Mouse (Mus musculus): Measurements from ENCODE around the gene Rbks.

Gene Rbks

GRCm38 (mm10) chr5:31696971-31697643, at the start of gene Rbks:
Rbks (minus strand) TSS chr5:31697627.
- DNase-seq (ENCODE audit: low spot score in 2 of 2) = no peak

DNA sequence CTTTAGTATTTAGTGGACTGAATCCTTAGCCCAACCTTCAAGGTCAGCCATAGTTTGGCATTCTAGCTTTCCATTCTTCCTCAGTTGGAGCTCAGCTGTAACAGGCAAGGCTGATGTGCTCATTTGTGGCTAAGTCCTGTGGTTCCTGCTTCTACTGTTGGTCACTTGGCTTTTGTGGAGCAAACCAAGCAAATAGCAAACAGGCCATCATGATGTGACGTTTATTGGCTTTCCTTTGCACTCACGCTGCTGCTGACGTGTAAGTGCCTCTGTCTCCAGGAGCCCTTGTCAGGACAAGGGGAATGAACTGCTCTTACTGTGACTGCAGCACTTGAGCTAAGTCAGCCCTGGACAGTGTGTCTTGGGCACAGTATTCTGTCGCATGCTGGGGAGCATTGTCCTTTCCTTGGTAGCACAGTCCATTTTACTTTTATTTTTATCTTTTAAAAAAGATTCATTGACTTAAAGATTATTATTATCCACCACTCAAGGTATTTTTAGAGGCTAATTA, 45.1 kb upstream of the Rbks start:
- no peak for DNase-seq (ENCODE audit: low spot score in 2 of 2)

GRCm38 (mm10) chr5:31741931-31742330, 44.5 kb upstream of the Rbks start:
- DNase-seq (ENCODE audit: low spot score in 2 of 2) = no peak

DNA sequence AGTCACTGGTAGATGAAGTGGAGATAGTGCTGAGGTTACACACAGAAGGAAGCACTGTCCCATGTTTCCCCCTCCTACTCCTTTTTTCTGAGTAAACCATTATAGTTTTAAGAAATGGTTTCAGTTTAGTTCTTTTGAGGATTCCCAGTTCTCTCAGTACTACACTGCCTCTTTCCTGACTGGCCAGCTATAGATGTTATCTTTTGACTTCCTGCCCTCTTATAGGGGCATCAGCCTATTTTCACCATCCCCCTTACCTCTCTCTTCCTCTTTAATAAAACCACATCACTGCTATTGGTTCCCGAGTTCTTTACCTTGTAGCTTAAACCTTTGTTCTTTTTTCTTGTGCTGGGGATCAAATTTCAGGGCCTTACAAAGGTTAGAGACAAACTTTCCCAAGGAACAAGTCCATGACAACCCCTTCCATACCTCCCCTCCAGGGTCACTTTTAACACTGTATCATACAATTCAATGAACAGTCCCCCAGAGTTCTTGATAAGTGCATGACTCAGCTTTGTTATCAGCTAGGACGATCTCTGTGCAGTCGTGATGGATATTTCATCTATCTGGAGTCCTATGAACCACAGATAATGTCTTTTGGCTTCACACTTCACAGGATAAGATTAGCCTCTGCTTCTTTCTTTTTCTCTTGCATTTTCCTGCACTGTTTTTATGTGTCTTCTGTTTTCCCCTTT, 35.4 kb upstream of the Rbks start:
- no peak for DNase-seq (ENCODE audit: low spot score in 2 of 2)

GRCm38 (mm10) chr5:31727456-31727855, 30.0 kb upstream of the Rbks start:
- no peak for DNase-seq (ENCODE audit: low spot score in 2 of 2)

- no peak for DNase-seq (ENCODE audit: low spot score in 2 of 2)
These were observed 28.5 kb upstream of the Rbks start for GRCm38 (mm10) chr5:31725885-31726284.

- no peak for DNase-seq (ENCODE audit: low spot score in 2 of 2)
These were observed 27.1 kb upstream of the Rbks start for GRCm38 (mm10) chr5:31724519-31724918.

GRCm38 (mm10) chr5:31715486-31716150, 18.2 kb upstream of the Rbks start:
- DNase-seq (ENCODE audit: low spot score in 2 of 2) = no peak

DNA sequence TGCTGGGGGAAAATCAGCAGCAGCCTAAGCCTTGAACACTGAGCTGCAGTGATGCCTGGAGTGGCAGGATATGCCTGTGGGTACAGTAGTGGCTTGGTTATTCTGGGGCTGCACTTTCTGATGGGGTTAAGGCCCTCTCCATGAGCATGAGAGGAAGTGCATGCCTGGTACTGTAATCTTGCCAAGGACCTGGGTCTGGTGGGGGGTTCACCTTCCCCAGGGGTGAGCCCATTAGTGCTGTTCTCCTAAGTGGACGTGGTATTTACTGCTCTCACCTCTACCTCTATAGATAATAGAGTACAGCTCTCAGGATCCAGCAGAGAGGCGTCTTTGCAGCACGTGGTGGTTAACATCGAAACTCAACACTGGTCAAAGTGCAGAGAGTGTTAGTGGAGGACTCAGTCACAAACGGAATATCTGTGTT, 16.4 kb upstream of the Rbks start:
- DNase-seq (ENCODE audit: low spot score in 2 of 2) = no peak

- DNase-seq (ENCODE audit: low spot score in 2 of 2) = no peak
These were observed 15.9 kb upstream of the Rbks start for GRCm38 (mm10) chr5:31713280-31713711.

- peak in 1 of 2 experiments; percentile 53 for DNase-seq (ENCODE audit: low spot score in 2 of 2)
These were observed 12.0 kb upstream of the Rbks start for GRCm38 (mm10) chr5:31709389-31709788.

DNA sequence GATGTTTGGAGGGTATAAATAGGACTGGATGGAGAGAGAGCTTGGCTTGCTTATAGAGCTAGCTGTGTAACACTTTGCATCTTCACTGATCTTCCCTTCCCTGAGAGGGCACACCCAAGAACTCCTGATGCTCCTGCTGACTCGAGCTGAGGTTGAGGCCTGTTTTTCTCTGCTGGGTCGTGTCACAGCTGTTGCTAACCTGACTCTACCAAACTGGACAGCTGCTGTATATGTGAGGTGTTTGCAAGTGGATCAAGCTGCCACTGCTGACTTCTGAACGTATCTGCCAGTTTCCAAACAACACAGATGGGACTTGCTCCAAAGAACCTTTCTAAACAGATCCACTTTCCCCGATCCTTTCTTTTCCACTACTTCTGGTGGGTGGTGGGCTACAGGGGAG, 9.4 kb upstream of the Rbks start:
- DNase-seq (ENCODE audit: low spot score in 2 of 2) = no peak

GRCm38 (mm10) chr5:31704971-31705370, 7.5 kb upstream of the Rbks start:
- no peak for DNase-seq (ENCODE audit: low spot score in 2 of 2)

GRCm38 (mm10) chr5:31699397-31699796, 2.0 kb upstream of the Rbks start:
- DNase-seq (ENCODE audit: low spot score in 2 of 2) = no peak

DNA sequence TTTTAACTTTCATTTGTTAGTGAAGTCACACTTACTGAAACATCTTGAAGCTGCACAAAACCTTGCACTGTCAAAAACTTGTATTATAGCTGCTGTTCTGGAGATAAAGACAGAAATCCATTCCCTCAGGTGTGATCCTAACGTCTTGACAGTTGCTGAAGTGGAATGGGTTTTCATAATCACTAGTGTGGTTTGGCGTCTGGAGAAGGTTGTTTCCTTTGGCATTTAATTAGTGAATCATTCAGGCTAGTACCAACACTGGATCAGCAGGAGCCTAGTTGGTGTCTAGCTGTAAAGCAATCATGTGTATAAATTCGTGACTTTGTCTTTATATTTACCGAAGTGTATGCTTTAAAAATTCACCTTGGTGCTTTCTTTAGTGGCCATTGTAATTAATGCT, 1.5 kb upstream of the Rbks start:
- DNase-seq (ENCODE audit: low spot score in 2 of 2) = no peak

- peak; percentile 73 to 88 for DNase-seq (ENCODE audit: low spot score in 2 of 2)
These were observed 885 bp upstream of the Rbks start for GRCm38 (mm10) chr5:31698297-31698726.

DNA sequence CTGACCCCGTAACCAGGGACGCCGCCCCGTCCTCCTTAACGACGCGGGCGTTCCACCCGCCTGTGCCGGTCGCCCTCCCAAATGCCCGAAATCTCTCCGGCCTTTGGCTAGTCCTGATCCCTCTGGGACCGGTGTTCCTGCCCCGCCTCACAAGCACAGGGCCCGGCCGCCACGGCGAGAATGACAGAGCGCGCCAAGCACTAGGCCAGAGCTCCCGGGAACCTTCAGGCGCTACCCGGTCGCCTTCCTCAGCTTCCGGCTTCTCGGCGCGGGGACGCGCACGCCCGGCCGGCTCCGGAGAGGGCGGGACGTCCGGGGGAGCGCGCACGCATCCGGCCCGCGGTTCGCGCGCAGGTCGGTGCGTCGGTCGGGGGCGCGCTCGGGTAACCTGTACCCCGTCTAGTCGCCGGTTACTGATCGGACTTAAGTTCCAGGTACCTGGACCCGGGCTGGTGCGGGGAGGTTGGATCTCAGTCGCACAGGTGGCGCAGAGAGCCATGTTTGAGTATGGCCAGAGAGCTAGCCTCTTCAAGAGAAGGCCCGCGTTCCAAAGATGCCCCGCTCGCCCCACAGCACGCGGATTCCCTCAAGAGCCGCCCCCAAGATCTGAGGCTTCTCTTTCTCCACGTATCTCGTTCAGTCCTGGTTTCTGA, 343 bp upstream of the Rbks start, which contains the start of gene Babam2:
Gene Babam2, plus strand, starts transcription at position 41 of the 653 bp plus-strand sequence.
- peak; percentile 94 to 97 for DNase-seq (ENCODE audit: low spot score in 2 of 2)

- DNase-seq (ENCODE audit: low spot score in 2 of 2) = no peak
These were observed 4.2 kb downstream of the Rbks start for GRCm38 (mm10) chr5:31693191-31693590.

DNA sequence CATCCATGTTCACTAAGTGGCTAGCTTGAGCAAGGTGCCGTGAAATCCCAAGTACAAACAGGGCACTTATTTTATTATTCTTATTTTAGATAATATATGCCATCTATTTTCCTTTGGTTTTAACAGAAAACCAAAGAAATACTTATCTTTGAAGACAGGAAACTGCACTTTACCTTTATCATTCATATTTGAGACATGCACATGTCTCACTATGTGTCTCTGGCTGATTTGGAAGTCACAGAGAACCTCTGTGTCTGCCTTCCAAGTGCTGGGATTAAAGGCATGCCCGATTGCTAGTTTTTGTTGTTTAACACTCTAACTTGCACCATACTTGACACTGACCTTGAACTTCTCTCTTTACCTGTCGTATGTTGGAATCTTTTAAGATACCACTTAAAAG, 9.5 kb downstream of the Rbks start:
- no peak for DNase-seq (ENCODE audit: low spot score in 2 of 2)

GRCm38 (mm10) chr5:31686040-31686439, 11.4 kb downstream of the Rbks start:
- DNase-seq (ENCODE audit: low spot score in 2 of 2) = peak; percentile 29 to 31

GRCm38 (mm10) chr5:31682305-31682704, 15.1 kb downstream of the Rbks start:
- DNase-seq (ENCODE audit: low spot score in 2 of 2) = no peak

DNA sequence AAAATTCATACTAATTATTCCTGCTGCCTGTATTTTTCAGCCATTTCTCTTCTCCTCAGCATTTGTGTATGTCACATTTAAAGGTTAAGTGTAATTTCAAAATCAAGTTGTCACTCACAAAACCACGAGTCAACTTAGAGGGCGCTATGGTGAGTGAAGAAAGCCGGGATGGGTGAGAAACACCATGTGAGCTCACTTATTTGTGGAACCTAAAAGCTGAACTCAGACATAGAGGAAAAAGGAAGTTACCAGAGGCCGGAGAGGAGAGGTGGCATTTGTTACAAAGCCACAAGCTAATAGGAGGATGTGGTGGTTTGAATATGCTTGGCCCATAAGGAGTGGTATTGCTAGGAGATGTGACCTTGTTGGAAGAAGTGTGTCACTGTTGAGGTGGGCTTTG, 17.2 kb downstream of the Rbks start:
- DNase-seq (ENCODE audit: low spot score in 2 of 2) = no peak
